Mouse (Mus musculus) MEL (cell line): ENCODE measurements around the gene Cdk14.

ENCODE experiments used
- CTCF ChIP-seq, 3 experiments: IDR thresholded peaks in 2 of 3; conservative IDR thresholded peaks in 1 of 3; 2 replicates each; pipeline ENCODE4 v1.5.1; 2011 to 2012; ENCODE audit warnings: low read length in 3 of 3, low read depth in 2 of 3, mild to moderate bottlenecking in 2 of 3, improper control_type of control experiment in 1 of 3, inconsistent platforms in 1 of 3, mixed read lengths in 1 of 3, moderate library complexity in 1 of 3; ENCODE audit not compliant: control insufficient read depth in 1 of 3, insufficient read depth in 1 of 3, poor library complexity in 1 of 3, severe bottlenecking in 1 of 3
- ETS1 ChIP-seq: IDR thresholded peaks from 2 replicates; pipeline ENCODE4 v1.6.1; 2012; ENCODE audit warnings: low read depth, mild to moderate bottlenecking, inconsistent platforms, low read length, improper control_type of control experiment, moderate library complexity
- POLR2A ChIP-seq, 2 experiments: IDR thresholded peaks; 2 replicates each; pipeline ENCODE4 v1.6.1; 2011 to 2012; ENCODE audit warnings: low read length in 2 of 2, mild to moderate bottlenecking in 2 of 2, control low read depth in 1 of 2, improper control_type of control experiment in 1 of 2, low read depth in 1 of 2, moderate library complexity in 1 of 2; ENCODE audit not compliant: control insufficient read depth in 1 of 2, insufficient read depth in 1 of 2, poor library complexity in 1 of 2

DNA sequence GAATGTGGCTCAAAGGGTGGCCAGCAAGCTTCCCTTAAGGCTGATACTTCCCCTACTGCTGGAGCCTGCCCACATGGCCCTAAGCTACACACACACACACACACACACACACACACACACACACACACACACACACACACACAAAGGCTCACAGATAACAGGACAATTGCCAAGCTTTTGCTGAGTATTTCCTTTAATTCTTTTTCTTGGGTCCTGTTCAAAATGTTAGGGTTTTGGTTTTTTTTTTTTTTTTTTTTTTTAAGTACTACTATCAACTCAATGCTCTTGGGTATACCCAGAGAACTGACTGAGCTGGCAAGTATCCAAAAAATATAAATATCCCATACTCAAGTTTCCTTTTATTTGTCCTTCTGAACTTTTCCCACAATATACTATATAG, 239.8 kb downstream of the Cdk14 start:
- TF ChIP-seq CTCF (IDR thresholded peaks at IDR 0.05 in 2 of 3, conservative IDR thresholded peaks at IDR 0.05 in 1 of 3; ENCODE audit: control insufficient read depth in 1 of 3, insufficient read depth in 1 of 3, low read depth in 2 of 3, low read length in 3 of 3, poor library complexity in 1 of 3, severe bottlenecking in 1 of 3) (no peak), ETS1 (no peak), POLR2A (IDR thresholded peaks at IDR 0.05; ENCODE audit: control insufficient read depth in 1 of 2, insufficient read depth in 1 of 2, low read depth in 1 of 2, low read length in 2 of 2, poor library complexity in 1 of 2) (no peak)
